Mouse (Mus musculus): ENCODE measurements around the gene Has3.
"Not testable (repeated sequence)": the region's sequence is repeated elsewhere in the genome, so short reads cannot be mapped to it uniquely, and the experiment has no call there.

The Has3 gene

GRCm38 (mm10) chr8:106884826-106885400 is 14.9 kb downstream of the Has3 start:
- not testable (repeated sequence) for DNase-seq (ENCODE audit: low read depth, low spot score)

- DNase-seq (ENCODE audit: low read depth, low spot score): peak; percentile 48
These were observed 17.5 kb downstream of the Has3 start for GRCm38 (mm10) chr8:106887336-106888189.

- DNase-seq (ENCODE audit: low read depth, low spot score): no peak
These were observed 18.8 kb downstream of the Has3 start for GRCm38 (mm10) chr8:106888803-106889202.

- no peak for DNase-seq (ENCODE audit: low read depth, low spot score)
These were observed 22.3 kb downstream of the Has3 start for GRCm38 (mm10) chr8:106892210-106892805.

- DNase-seq (ENCODE audit: low read depth, low spot score): peak; percentile 34
These were observed 22.9 kb downstream of the Has3 start for GRCm38 (mm10) chr8:106892806-106893451.

GRCm38 (mm10) chr8:106893481-106894156 is 23.6 kb downstream of the Has3 start, which contains the start of gene Utp4:
Gene Utp4 (plus strand): TSS chr8:106893636.
- DNase-seq (ENCODE audit: low read depth, low spot score): peak; percentile 67

GRCm38 (mm10) chr8:106899473-106899872 is 29.4 kb downstream of the Has3 start:
- DNase-seq (ENCODE audit: low read depth, low spot score): no peak

GRCm38 (mm10) chr8:106905727-106906480 is 35.9 kb downstream of the Has3 start:
- no peak for DNase-seq (ENCODE audit: low read depth, low spot score)

- DNase-seq (ENCODE audit: low read depth, low spot score): no peak
These were observed 36.6 kb downstream of the Has3 start for GRCm38 (mm10) chr8:106906635-106907034.

- no peak for DNase-seq (ENCODE audit: low read depth, low spot score)
These were observed 37.4 kb downstream of the Has3 start for GRCm38 (mm10) chr8:106907450-106907849.

GRCm38 (mm10) chr8:106908291-106908690 is 38.2 kb downstream of the Has3 start:
- DNase-seq (ENCODE audit: low read depth, low spot score): no peak

GRCm38 (mm10) chr8:106913631-106914030 is 43.6 kb downstream of the Has3 start:
- no peak for DNase-seq (ENCODE audit: low read depth, low spot score)

- DNase-seq (ENCODE audit: low read depth, low spot score): no peak
These were observed 49.8 kb downstream of the Has3 start for GRCm38 (mm10) chr8:106919721-106920394.

- DNase-seq (ENCODE audit: low read depth, low spot score): no peak
These were observed 50.3 kb downstream of the Has3 start for GRCm38 (mm10) chr8:106920395-106920741.

- no peak for DNase-seq (ENCODE audit: low read depth, low spot score)
These were observed 54.0 kb downstream of the Has3 start for GRCm38 (mm10) chr8:106924057-106924456.

- no peak for DNase-seq (ENCODE audit: low read depth, low spot score)
These were observed 54.9 kb downstream of the Has3 start for GRCm38 (mm10) chr8:106924904-106925349.

- DNase-seq (ENCODE audit: low read depth, low spot score): no peak
These were observed 55.4 kb downstream of the Has3 start for GRCm38 (mm10) chr8:106925446-106925845.

GRCm38 (mm10) chr8:106927247-106927646 is 57.2 kb downstream of the Has3 start:
- DNase-seq (ENCODE audit: low read depth, low spot score): no peak

- DNase-seq (ENCODE audit: low read depth, low spot score): not testable (repeated sequence)
These were observed 58.1 kb downstream of the Has3 start for GRCm38 (mm10) chr8:106928182-106928581.

Data from c-Kit-negative CD71-positive TER-119-positive erythroid progenitor cells, embryonic 14.5 days (primary cell).